Mouse (Mus musculus) heart, embryonic 15.5 days (tissue): ENCODE data around the gene Ppwd1. TPM values are rescaled to one million over a fixed set of nuclear protein-coding genes. Genes with fewer than 3 reads are reported as not detected.

ENCODE experiments used
- ATAC-seq: fragments of 200-750 bp; cut with Nextera tagmentation; replicated peaks from 2 replicates; pipeline ENCODE4 v1.8.0; 2017; ENCODE audit warnings: low read depth, moderate TSS enrichment; ENCODE audit not compliant: insufficient number of reproducible peaks, insufficient read depth, low FRiP score
- H3K27ac ChIP-seq: fragments of 300-500 bp; sonication (generic); 2 replicates; pipeline ENCODE4 v1.5.1; 2015; ENCODE audit warnings: mild to moderate bottlenecking, inconsistent platforms
- H3K27me3 ChIP-seq: fragments of 300-500 bp; sonication (generic); 2 replicates; pipeline ENCODE4 v1.6.1; 2015; ENCODE audit warnings: inconsistent platforms
- H3K36me3 ChIP-seq: fragments of 300-500 bp; sonication (generic); 2 replicates; pipeline ENCODE4 v1.6.1; 2015; ENCODE audit warnings: mild to moderate bottlenecking, inconsistent platforms
- H3K4me1 ChIP-seq: fragments of 300-500 bp; sonication (generic); replicated peaks from 2 replicates; pipeline ENCODE4 v1.6.1; 2015; ENCODE audit warnings: inconsistent platforms
- H3K4me2 ChIP-seq: fragments of 300-500 bp; sonication (generic); 2 replicates; pipeline ENCODE4 v1.6.1; 2015; ENCODE audit warnings: inconsistent platforms, mild to moderate bottlenecking, moderate library complexity
- H3K4me3 ChIP-seq: fragments of 300-500 bp; sonication (generic); 2 replicates; pipeline ENCODE4 v1.5.1; 2015; ENCODE audit warnings: mild to moderate bottlenecking, inconsistent platforms
- H3K9ac ChIP-seq: fragments of 300-500 bp; sonication (generic); 2 replicates; pipeline ENCODE4 v1.6.1; 2015; ENCODE audit warnings: mild to moderate bottlenecking, inconsistent platforms
- H3K9me3 ChIP-seq: fragments of 300-500 bp; sonication (generic); replicated peaks from 2 replicates; pipeline ENCODE4 v1.6.1; 2016; ENCODE audit warnings: inconsistent platforms
- WGBS: fragments of 180-500 bp; shearing (Covaris S2); methylation state at CpG from one replicate; pipeline ENCODE4 v1.1.7; 2015; ENCODE audit warnings: mixed read lengths; 5-methylcytosine and 5-hydroxymethylcytosine counted together
- polyA plus RNA-seq: library from polyadenylated mRNA; unstranded; fragments of >200 nt; fragmentation: Nextera tagmentation; extraction: Ambion mirVana; gene quantifications from 2 replicates; pipeline ENCODE4 v1.2.1, GENCODE M21; 2015

Gene Ppwd1
- polyA plus RNA-seq, 1 experiment from 2014 or later = 8.8 TPM

- 61% methylated on average over 3 of the region's 3 CpGs for WGBS
- Histone ChIP-seq H3K4me2 (peak overlapping the region; percentile 62), H3K9me3 (no peaks in the 10 kb centered on the region), H3K27ac (no peak overlapping the region), H3K36me3 (no peaks in the 10 kb centered on the region; the same call in 1 of the 2 replicates), H3K4me1 (peaks cover 16% of the 10 kb centered on the region), H3K9ac (no peak overlapping the region; the same call in 1 of the 2 replicates), H3K27me3 (no peaks in the 10 kb centered on the region), H3K4me3 (peak overlapping the region; percentile 40)
- ATAC-seq = no peak
Measured at GRCm38 (mm10) chr13:104176874-104177273, 51.8 kb downstream of the Ppwd1 start.

DNA sequence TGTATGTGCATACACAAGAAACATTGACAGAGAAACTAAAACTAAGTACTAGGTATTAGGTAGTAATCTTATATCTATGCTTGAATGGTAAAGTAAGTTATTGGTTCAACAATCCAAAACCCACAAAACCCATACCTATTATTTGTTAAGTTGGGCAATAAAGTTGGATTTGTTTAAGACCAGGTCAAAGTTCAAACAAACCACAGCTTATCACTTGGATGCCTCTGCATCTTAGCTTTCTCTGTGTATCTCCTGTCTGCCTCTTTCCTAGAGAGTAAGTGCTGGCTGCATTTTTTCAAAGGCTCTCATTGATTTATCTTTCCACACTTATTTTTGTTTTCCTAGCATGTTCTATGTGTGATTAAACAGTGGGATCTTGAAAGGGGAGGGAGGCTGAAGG lies 56.1 kb downstream of the Ppwd1 start:
- peaks cover 19% of the 10 kb centered on the region for H3K36me3 ChIP-seq
- no peak overlapping the region for H3K27ac ChIP-seq
- H3K4me3 ChIP-seq = no peak overlapping the region
- peaks cover 8% of the 10 kb centered on the region for H3K4me1 ChIP-seq
- no peaks in the 10 kb centered on the region for H3K9me3 ChIP-seq
- no peaks in the 10 kb centered on the region for H3K27me3 ChIP-seq
- H3K4me2 ChIP-seq = no peak overlapping the region
- no peak overlapping the region for H3K9ac ChIP-seq
- ATAC-seq = no peak

GRCm38 (mm10) chr13:104171711-104172110 lies 56.9 kb downstream of the Ppwd1 start:
- Histone ChIP-seq H3K4me2 (no peak overlapping the region), H3K27me3 (no peaks in the 10 kb centered on the region), H3K4me1 (peaks cover 3% of the 10 kb centered on the region; the same call in 1 of the 2 replicates), H3K9ac (no peak overlapping the region), H3K4me3 (no peak overlapping the region), H3K9me3 (no peaks in the 10 kb centered on the region), H3K36me3 (peaks cover 23% of the 10 kb centered on the region), H3K27ac (no peak overlapping the region)
- ATAC-seq = no peak
- 90% methylated on average over 5 of the region's 5 CpGs for WGBS

- no peak overlapping the region for H3K27ac ChIP-seq
- H3K4me3 ChIP-seq = no peak overlapping the region
- H3K9ac ChIP-seq = no peak overlapping the region
- peaks cover 22% of the 10 kb centered on the region for H3K36me3 ChIP-seq
- ATAC-seq = no peak
- WGBS = 77% methylated on average over 1 of the region's 1 CpGs
- no peak overlapping the region for H3K4me2 ChIP-seq
- no peaks in the 10 kb centered on the region for H3K4me1 ChIP-seq
- no peaks in the 10 kb centered on the region for H3K27me3 ChIP-seq
- H3K9me3 ChIP-seq = no peaks in the 10 kb centered on the region
Measured at GRCm38 (mm10) chr13:104155686-104156085, 73.0 kb downstream of the Ppwd1 start.

Other genes starting within 250 kb of the Ppwd1 start
- 18.6 and 19.4 TPM in 2 replicates for gene Nln, start 119.2 kb downstream of the Ppwd1 start, polyA plus RNA-seq
- gene Sgtb, start 119.1 kb downstream of the Ppwd1 start, polyA plus RNA-seq = 2.2 and 2.5 TPM in 2 replicates
- 43.7 and 44.3 TPM in 2 replicates for gene Trappc13, start 50.4 kb downstream of the Ppwd1 start, polyA plus RNA-seq
- 12.9 and 13.6 TPM in 2 replicates for gene Trim23, start 50.0 kb downstream of the Ppwd1 start, polyA plus RNA-seq
- gene Cenpk, start 232 bp downstream of the Ppwd1 start, polyA plus RNA-seq = 36.1 and 38.9 TPM in 2 replicates
- gene Adamts6, start 59.0 kb upstream of the Ppwd1 start, polyA plus RNA-seq = 4.6 and 5.1 TPM in 2 replicates